Mouse (Mus musculus) thymus, postnatal 36 days (tissue): ENCODE measurements around the gene Rln3.
"Not testable (repeated sequence)": the region's sequence is repeated elsewhere in the genome, so short reads cannot be mapped to it uniquely, and the experiment has no call there.

Experiments
- DNase-seq, 2 experiments: peaks; one replicate each; pipeline ENCODE4 v3.0.0; 2022; ENCODE audit warnings: mixed read lengths in 2 of 2

Rln3 gene

DNA sequence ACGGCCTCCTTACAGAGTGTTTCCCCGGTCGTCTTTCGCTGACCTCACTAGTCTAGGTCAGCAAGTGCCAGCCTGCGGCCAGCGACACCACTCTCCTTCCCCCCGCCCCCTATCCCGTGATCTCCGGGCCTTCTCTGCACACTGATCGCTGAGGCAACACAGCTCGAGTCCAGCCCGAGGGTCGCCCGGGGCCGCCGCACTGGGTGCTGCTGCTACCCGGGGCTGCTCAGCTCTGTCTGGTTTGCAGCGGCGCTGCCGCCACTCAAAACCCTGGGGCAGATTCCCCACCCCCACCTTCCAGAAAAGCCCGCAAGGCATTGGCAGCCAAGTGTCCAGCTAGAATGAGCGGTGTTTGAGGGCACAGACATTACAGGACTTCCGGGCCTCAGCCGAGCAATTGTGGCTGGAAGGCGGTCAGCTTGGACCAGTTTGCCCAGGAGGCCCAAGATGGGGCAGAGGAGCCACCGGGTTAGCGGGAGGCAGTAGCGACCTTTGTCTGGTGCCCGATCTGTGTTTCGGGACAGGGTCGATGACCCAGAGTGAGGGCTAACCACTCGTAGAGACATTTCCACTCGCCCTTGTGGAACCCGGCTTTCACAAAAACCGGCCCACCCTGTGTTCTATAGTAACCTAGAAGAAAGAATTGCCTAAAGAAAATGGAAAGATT, 32.2 kb downstream of the Rln3 start:
- no peak for DNase-seq

- DNase-seq: no peak
Observed at GRCm38 (mm10) chr8:84011705-84012498, 32.9 kb downstream of the Rln3 start, which contains the start of gene 2210011C24Rik. 2210011C24Rik (minus strand) TSS chr8:84012171.

- peak; percentile 67 to 77 for DNase-seq
Observed at GRCm38 (mm10) chr8:84010625-84011611, 33.9 kb downstream of the Rln3 start.

- peak; percentile 74 to 79 for DNase-seq
Observed at GRCm38 (mm10) chr8:84009876-84010275, 34.9 kb downstream of the Rln3 start.

GRCm38 (mm10) chr8:84008362-84008761, 36.4 kb downstream of the Rln3 start:
- DNase-seq: no peak

DNA sequence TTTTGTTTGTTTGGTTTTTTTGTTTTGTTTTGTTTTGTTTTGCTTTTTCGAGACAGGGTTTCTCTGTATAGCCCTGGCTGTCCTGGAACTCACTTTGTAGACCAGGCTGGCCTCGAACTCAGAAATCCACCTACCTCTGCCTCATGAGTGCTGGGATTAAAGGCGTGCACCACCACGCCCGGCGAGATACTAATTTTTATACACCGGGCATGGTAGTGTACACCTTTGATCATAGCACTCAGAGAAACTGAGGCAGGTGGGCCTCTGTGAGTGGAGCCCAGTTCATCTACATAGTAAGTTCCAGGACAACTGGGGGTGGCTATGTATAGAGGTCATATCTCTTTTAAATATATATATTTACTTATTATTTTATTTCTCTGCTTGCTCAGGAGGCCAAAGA, 39.3 kb downstream of the Rln3 start:
- not testable (repeated sequence) for DNase-seq

GRCm38 (mm10) chr8:84004533-84005201, 40.1 kb downstream of the Rln3 start:
- peak; percentile 93 to 96 for DNase-seq

- DNase-seq: no peak
Observed at GRCm38 (mm10) chr8:84003612-84004246, 41.1 kb downstream of the Rln3 start.

DNA sequence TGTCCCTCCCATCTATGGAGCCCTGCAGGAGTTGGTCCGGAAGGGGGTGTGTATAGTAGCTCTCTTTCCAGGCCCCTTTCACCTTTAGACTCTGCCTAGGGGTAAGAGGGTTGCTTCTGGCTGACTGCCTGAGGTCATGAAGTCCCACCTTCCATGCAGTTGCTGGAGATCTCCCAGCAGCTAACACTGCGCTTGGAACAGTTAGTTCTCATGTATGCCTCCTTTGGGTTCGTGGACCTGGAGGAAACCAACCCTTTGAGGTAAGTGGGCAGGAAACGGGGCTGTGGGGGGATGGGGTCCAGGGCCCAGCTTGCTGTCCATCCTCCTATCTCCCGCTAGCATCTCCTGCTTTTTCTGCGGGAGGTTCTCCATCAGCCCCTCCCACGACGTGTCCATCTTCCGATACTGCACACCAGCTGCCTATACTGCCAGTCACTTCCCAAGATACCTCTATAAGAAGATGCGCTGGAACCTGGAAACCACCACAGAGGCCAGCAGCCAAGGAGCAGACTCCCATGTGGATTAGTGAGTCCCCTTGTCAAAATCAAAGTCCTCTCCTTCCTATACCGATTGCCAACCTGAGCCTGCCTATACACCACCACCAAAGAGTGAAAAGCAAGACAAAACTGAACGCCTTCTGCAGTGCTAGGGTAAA, 41.7 kb downstream of the Rln3 start:
- DNase-seq: no peak

DNA sequence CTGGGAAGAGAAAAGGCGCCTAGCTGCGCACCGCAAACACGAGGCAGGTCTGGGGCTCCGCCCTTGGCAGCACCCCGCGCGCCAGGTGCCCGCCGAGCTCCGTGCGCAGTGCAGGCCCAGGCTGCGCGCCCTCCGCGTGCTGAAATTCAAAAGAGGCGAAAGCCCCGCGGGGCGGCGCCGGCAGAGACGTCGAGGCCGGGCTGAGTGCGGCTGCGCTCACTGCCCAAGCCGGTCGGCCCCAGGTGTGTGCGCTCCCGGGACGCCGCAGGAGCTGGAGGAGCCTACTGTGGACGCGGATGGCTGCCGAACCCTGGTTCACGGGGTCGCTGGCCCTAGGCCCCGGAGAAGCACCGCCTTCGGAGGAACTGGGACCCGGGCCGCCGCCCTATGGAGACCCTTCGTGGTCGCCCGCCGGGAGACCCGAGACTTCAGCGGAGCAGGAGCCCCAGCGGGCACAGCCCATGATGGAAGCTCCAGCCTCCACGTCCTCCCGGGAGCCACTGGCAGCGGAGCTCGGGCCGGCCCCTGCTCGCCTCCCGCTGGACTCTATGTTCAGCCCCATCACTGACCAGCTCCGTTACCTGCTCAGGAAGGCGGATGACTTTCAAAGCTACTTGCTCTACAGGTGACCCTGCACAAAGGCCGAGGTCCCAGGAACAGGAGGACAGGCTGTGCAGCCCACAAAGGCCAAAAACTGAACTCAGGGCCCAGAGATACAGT, 43.4 kb downstream of the Rln3 start, which contains the start of gene 1700067K01Rik:
Gene 1700067K01Rik, plus strand, starts transcription at position 222 of the 720 bp plus-strand sequence.
- peak in 1 of 2 experiments; percentile 32 for DNase-seq

DNA sequence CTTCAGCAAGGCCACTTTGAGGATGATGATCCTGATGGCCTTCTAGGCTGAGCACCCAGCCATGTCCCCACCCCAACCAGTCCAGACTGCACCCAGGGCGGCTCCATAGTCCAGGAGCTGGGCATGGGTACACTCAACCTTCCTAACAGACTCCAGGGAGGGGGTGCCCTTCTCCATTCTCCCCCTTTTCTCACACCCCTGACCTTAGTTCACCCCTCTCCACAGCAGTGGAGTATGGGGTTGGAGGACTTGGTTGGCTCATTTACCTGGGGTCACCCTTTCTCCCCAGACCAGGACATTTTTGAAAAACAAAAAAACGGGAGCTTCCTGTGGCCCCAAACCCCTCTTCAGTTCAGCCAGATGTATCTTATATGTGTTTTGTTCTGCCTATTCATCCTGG, 45.0 kb downstream of the Rln3 start:
- no peak for DNase-seq

DNA sequence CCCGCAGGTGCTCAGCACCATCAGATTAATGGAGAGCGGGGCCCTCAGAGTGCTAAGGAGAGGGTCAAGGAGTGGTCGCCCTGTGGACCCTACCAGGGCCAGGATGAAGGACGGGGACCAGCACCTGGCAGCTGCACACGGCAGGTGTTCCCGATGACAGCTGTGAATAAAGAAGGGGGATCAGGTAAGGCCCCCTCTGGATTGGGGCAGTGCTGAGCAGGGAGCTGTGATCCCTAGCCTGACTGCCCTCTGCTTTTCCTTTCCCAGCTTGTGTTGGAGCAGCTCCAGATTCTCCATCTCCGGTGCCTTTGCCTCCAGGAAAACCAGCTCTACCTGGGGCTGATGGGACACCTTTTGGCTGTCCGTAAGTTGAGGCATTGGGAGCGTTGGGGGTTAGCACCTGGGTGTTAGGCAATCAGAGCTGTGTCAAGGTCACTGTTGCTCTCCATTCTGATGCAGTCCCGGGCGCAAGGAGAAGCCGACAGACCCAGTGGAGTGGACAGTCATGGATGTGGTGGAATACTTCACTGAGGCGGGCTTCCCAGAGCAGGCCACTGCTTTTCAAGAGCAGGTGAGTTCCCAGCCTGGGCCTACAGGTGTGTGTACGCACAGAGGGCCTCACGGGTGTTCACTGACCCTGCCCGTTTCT, 45.6 kb downstream of the Rln3 start:
- DNase-seq: no peak

- DNase-seq: peak; percentile 72 to 73
Observed at GRCm38 (mm10) chr8:83998231-83999056, 46.4 kb downstream of the Rln3 start.

DNA sequence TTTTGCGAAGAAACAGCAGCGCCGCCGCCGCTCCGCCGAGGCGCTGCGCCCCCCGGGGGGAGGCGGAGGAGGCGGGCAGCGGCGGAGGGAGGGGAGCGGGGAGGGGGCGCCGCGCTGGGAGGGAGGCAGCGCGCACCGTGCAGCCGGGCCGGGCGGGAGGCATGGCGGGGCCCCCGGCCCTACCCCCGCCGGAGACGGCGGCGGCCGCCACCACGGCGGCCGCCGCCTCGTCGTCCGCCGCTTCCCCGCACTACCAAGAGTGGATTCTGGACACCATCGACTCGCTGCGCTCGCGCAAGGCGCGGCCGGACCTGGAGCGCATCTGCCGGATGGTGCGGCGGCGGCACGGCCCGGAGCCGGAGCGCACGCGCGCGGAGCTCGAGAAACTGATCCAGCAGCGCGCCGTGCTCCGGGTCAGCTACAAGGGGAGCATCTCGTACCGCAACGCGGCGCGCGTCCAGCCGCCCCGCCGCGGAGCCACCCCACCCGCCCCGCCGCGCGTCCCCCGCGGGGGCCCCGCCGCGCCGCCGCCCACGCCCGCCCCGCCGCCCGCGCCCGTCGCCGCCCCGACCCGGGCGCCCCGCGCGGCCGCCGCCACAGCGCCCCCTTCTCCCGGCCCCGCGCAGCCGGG, 47.2 kb downstream of the Rln3 start, which contains the start of gene Samd1:
Gene Samd1, plus strand, starts transcription at position 162 of the 631 bp plus-strand sequence.
- peak; percentile 50 to 69 for DNase-seq

GRCm38 (mm10) chr8:83996567-83997505, 48.0 kb downstream of the Rln3 start:
- peak; percentile 73 to 83 for DNase-seq

DNA sequence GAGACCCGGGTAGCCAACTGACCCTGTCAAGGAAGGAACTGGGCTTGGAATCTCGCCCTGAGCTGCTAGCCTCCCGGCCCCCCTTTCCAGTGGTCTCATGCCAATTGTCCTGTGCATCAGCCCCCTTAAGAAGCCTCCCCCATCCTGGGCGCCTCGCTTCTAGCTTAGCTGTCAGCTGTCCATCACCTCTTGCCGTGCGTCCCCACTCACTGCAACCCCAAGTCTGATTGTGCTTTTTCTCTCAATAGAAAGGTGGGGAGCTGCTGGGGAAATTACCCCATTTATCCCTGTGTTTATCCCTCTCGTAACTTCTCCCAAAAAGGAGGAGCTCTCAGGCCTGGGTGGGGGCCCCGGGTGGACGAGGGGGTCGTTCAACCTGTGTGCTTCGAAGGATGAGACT, 48.8 kb downstream of the Rln3 start:
- no peak for DNase-seq

DNA sequence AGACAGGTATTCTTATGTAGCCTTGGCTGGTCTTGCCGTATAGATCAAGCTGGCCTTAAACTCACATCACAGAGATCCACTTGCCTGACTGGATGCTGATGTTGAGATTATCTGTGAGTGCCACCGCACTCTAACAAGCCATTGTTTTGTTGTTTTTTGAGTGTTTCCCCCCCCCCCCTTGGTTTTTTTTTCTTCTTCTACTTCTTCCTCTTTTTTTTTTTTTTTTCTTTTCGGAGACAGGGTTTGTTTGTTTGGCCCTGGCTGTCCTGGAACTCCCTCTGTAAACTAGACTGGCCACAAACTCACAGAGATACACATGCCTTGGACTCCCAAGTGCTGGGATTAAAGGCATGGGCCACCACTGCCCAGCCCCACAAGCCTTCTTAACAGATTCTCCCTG, 50.8 kb downstream of the Rln3 start:
- no peak for DNase-seq
